23 mouse cellular contexts compared by ENCODE assay signal in the genomic region with DNA sequence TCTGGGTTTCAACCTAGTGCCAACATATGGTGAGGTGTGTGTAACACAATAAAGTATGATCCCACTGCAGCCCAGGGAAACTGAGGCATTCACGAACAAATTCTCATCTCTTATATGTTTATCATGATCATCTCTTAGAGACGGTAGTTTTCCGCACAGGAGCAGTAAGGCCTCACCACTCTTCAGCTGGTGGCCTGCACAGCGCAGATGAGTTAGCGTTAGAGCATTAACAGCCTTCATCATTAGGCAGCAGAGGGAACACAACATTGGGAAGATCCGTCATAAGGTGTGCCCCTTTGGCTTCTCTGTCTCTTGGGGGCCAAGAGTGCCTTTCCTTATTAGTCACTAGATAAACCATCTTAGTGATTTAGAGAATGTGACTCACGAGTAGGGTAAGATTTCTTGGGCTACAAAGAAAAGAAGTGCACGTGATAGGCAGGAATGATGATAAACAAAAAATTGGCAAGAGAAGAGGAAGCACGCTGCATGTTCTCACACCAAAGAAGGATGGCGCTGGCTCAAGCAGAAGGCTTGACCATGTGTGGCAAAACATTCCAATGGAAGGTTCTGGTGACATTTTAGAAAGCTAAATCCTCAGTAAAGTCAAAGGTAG.
DNase-seq lines count a peak whose midpoint lies in the region; ATAC-seq and TF ChIP-seq lines count a peak whose summit lies in the region.
"Had no signal": no experiment of that assay in that cellular context is flagged by ENCODE, and none has a peak within 500 bp of the region (broad histone marks: within the 10 kb centered on the region; RNA-seq: fewer than 3 reads in every experiment).

No protein-coding gene starts in this region.

- H3K79me2 ChIP-seq in myocyte (ENCODE audit: control insufficient read depth, insufficient read depth): no peaks in the 10 kb centered on the region

- 62% methylated on average over 10 of the region's 10 CpGs for WGBS in lung, postnatal 0 days
- WGBS in heart, embryonic 14.5 days: 59% methylated on average over 10 of the region's 10 CpGs

- H3K27ac ChIP-seq in lung, postnatal 0 days (ENCODE audit: low read length): no peak overlapping the region
- peak overlapping the region; percentile 35 to 72 for H3K27ac ChIP-seq in heart, embryonic 14.5 days (replicated peaks in 1 of 2; ENCODE audit: control insufficient read depth in 1 of 2, insufficient read depth in 1 of 2, low read depth in 2 of 2, low read length in 2 of 2)
- H3K27ac ChIP-seq: embryonic facial prominence, embryonic 15.5 days; forebrain, embryonic 10.5 days; hindbrain, embryonic 14.5 days; intestine, embryonic 15.5 days; kidney, postnatal 0 days; liver, embryonic 15.5 days; neural tube, embryonic 12.5 days had no signal

- no peaks in the 10 kb centered on the region for H3K27me3 ChIP-seq in lung, postnatal 0 days (replicated peaks; ENCODE audit: insufficient read depth, low read length)
- H3K27me3 ChIP-seq in heart, embryonic 14.5 days (ENCODE audit: control insufficient read depth, insufficient read depth, low read length): no peaks in the 10 kb centered on the region
- H3K27me3 ChIP-seq in myocyte (ENCODE audit: control insufficient read depth, insufficient read depth, insufficient read length): no peaks in the 10 kb centered on the region
- H3K27me3 ChIP-seq: embryonic facial prominence, embryonic 15.5 days; intestine, embryonic 15.5 days; liver, embryonic 15.5 days; neural tube, embryonic 12.5 days had no signal

- DNase-seq in heart, adult 11 months: peak; percentile 85
- no peak for DNase-seq in heart, postnatal 14 days
- peak; percentile 22 for DNase-seq in lung, postnatal 0 days (ENCODE audit: low spot score)
- no peak for DNase-seq in lung, postnatal 14 days
- DNase-seq in ovary, postnatal 36 days (ENCODE audit: low spot score): no peak
- DNase-seq in adrenal gland, adult 2 months: no peak
- DNase-seq: adrenal gland, postnatal 25 days; cerebellum, adult 11-12 months; cerebellum, postnatal 25 days; forebrain, postnatal 0 days; lung, postnatal 4 days; right cerebral cortex, adult 18-20 months; thymus, postnatal 14 days had no signal

- TF ChIP-seq POLR2A in myocyte (IDR thresholded peaks at IDR 0.05; ENCODE audit: insufficient read length, low read depth): no peak

- no peaks in the 10 kb centered on the region for H3K36me3 ChIP-seq in lung, postnatal 0 days (ENCODE audit: insufficient read depth, low read length)
- H3K36me3 ChIP-seq in heart, embryonic 14.5 days (ENCODE audit: control insufficient read depth, insufficient read depth, low read length): no peaks in the 10 kb centered on the region
- H3K36me3 ChIP-seq in myocyte (ENCODE audit: control insufficient read depth, insufficient read depth): no peaks in the 10 kb centered on the region
- H3K36me3 ChIP-seq: embryonic facial prominence, embryonic 15.5 days; forebrain, embryonic 10.5 days; intestine, embryonic 15.5 days; liver, embryonic 15.5 days; neural tube, embryonic 12.5 days had no signal

- no peak overlapping the region for H3K4me2 ChIP-seq in lung, postnatal 0 days (replicated peaks; ENCODE audit: low read depth, low read length)
- peak overlapping the region; percentile 59 for H3K4me2 ChIP-seq in heart, embryonic 14.5 days (ENCODE audit: low read length)
- H3K4me2 ChIP-seq in myocyte (ENCODE audit: low read depth): peak overlapping the region; percentile 38
- H3K4me2 ChIP-seq: embryonic facial prominence, embryonic 15.5 days; hindbrain, embryonic 14.5 days; intestine, embryonic 15.5 days; liver, embryonic 15.5 days; midbrain, embryonic 11.5 days; neural tube, embryonic 12.5 days had no signal

- no peak overlapping the region for H3K9ac ChIP-seq in lung, postnatal 0 days (replicated peaks; ENCODE audit: low read depth)
- no peak overlapping the region for H3K9ac ChIP-seq in heart, embryonic 14.5 days (ENCODE audit: low read length)
- H3K9ac ChIP-seq: embryonic facial prominence, embryonic 15.5 days; forebrain, postnatal 0 days; hindbrain, embryonic 14.5 days; intestine, embryonic 15.5 days; liver, embryonic 15.5 days; neural tube, embryonic 12.5 days had no signal

- H3K9me3 ChIP-seq in lung, postnatal 0 days (ENCODE audit: low read length): no peaks in the 10 kb centered on the region
- H3K9me3 ChIP-seq in heart, embryonic 14.5 days (ENCODE audit: control insufficient read depth, low read length): no peaks in the 10 kb centered on the region
- H3K9me3 ChIP-seq: embryonic facial prominence, embryonic 15.5 days; forebrain, embryonic 10.5 days; intestine, embryonic 15.5 days; liver, embryonic 15.5 days; neural tube, embryonic 12.5 days had no signal

- H3K4me3 ChIP-seq in lung, postnatal 0 days (ENCODE audit: low read depth, low read length): no peak overlapping the region
- H3K4me3 ChIP-seq in heart, embryonic 14.5 days (ENCODE audit: control insufficient read depth in 1 of 2, insufficient read depth in 1 of 2, low read depth in 1 of 2, low read length in 2 of 2): no peak overlapping the region
- no peak overlapping the region for H3K4me3 ChIP-seq in myocyte
- H3K4me3 ChIP-seq: embryonic facial prominence, embryonic 15.5 days; forebrain, embryonic 10.5 days; intestine, embryonic 15.5 days; liver, embryonic 15.5 days; neural tube, embryonic 12.5 days had no signal

- intact Hi-C loops in heart, postnatal 14 days (cut with DNase I): loop anchor here (5.0 kb wide), 1 partner anchor 85 kb away; no protein-coding TSS in a partner anchor

- TF ChIP-seq CTCF in lung, postnatal 0 days (IDR thresholded peaks at IDR 0.05): no peak

- ATAC-seq in lung, postnatal 0 days: no peak
- ATAC-seq in heart, embryonic 14.5 days (ENCODE audit: insufficient number of reproducible peaks, insufficient read depth, low FRiP score, low read depth): no peak
- ATAC-seq: forebrain, postnatal 0 days; intestine, embryonic 15.5 days had no signal

- TF ChIP-seq EP300 in lung, postnatal 0 days (IDR thresholded peaks at IDR 0.05): no peak

- no peaks in the 10 kb centered on the region for H3K4me1 ChIP-seq in lung, postnatal 0 days (ENCODE audit: insufficient read depth, low read depth, low read length)
- H3K4me1 ChIP-seq in heart, embryonic 14.5 days (ENCODE audit: control insufficient read depth in 2 of 2, insufficient read depth in 2 of 2, low read length in 2 of 2): peaks cover 6% of the 10 kb centered on the region in 2 experiments; a peak in 3 of 4 replicates
- H3K4me1 ChIP-seq: embryonic facial prominence, embryonic 15.5 days; forebrain, embryonic 10.5 days; intestine, embryonic 15.5 days; liver, embryonic 15.5 days; neural tube, embryonic 12.5 days had no signal

- no peak overlapping the region for H3ac ChIP-seq in myocyte (ENCODE audit: control insufficient read depth, insufficient read length)

TF ChIP-seq in myocyte, 11 proteins besides CTCF, POLR2A, EP300 and RAD21:
- TF ChIP-seq MYOD1 (IDR thresholded peaks at IDR 0.05; ENCODE audit: control insufficient read depth in 1 of 3, insufficient read length in 2 of 3, low read depth in 2 of 3) (no peak), SRF (IDR thresholded peaks at IDR 0.05; ENCODE audit: control insufficient read depth, insufficient read length, low read depth) (no peak), TCF3 (IDR thresholded peaks at IDR 0.05; ENCODE audit: insufficient read length, low read depth) (no peak), MAX (IDR thresholded peaks at IDR 0.05; ENCODE audit: low read depth) (no peak), MYOG (IDR thresholded peaks at IDR 0.05; ENCODE audit: control insufficient read depth in 1 of 3, insufficient read depth in 1 of 3, insufficient read length in 2 of 3, low read depth in 2 of 3) (no peak), E2F4 (IDR thresholded peaks at IDR 0.05; ENCODE audit: insufficient read depth) (no peak), TCF12 (IDR thresholded peaks at IDR 0.05; ENCODE audit: insufficient read depth, poor library complexity, severe bottlenecking) (no peak), POLR2AphosphoS2 (IDR thresholded peaks at IDR 0.05; ENCODE audit: insufficient read length, low read depth) (no peak), REST (IDR thresholded peaks at IDR 0.05; ENCODE audit: insufficient read depth, insufficient read length) (no peak), USF1 (IDR thresholded peaks at IDR 0.05; ENCODE audit: low read depth) (no peak), CEBPB (IDR thresholded peaks at IDR 0.05; ENCODE audit: insufficient read depth, poor library complexity, severe bottlenecking) (no peak)
TF ChIP-seq in myocyte: peak in this region for 0.

Comparison
In these comparisons a context has a peak if more than half of its experiments do, and no peak if none do; other contexts are left out.
1. DNase-seq: peak in heart, adult 11 months (single experiment) and lung, postnatal 0 days (single experiment); none in heart, postnatal 14 days (0 of 2), lung, postnatal 14 days (single experiment), ovary, postnatal 36 days (single experiment) and adrenal gland, adult 2 months (single experiment).